Mouse (Mus musculus): ENCODE data around the gene Pwwp2b. TPM values are rescaled to one million over a fixed set of nuclear protein-coding genes. Genes with fewer than 3 reads are reported as not detected.
A peak's percentile ranks its signal among the peaks of the same experiment; 100 is the strongest.

Pwwp2b gene
- polyA plus RNA-seq, 1 experiment from 2014 or later, result 16.8 TPM

DNA sequence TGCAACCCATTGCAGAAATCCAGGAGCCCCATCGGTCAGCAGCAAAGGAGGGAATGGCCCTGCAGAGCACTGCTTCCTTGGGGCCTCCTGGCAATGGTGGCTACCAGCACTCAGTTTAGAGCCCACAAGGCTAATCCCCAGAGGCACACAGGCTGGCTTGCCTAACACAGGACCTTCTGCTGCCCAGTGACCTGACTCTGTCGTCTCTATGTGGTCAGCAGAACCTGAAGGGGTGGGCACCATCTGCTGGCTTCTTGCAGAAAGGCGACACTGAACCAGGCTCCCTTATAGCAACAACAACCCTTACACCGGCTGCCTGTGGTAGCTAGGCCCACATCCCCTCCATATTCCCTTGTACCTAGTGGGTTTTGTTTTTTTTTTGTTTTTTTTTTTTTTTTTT is 50.2 kb downstream of the Pwwp2b start:
- H3K36me3 ChIP-seq (ENCODE audit: control insufficient read depth, insufficient read depth, low read length), result no peaks in the 10 kb centered on the region
- no peak overlapping the region for H3K9ac ChIP-seq (ENCODE audit: low read length)
- no peak overlapping the region for H3K4me2 ChIP-seq (ENCODE audit: low read depth, low read length)
- no peaks in the 10 kb centered on the region for H3K27me3 ChIP-seq (ENCODE audit: control insufficient read depth, insufficient read depth, low read depth, low read length)
- H3K4me3 ChIP-seq (ENCODE audit: low read length), result no peak overlapping the region
- no peaks in the 10 kb centered on the region for H3K9me3 ChIP-seq (ENCODE audit: control insufficient read depth, low read length)
- H3K4me1 ChIP-seq (replicated peaks; ENCODE audit: control insufficient read depth, insufficient read depth, low read length), result peaks cover 36% of the 10 kb centered on the region
- no peak overlapping the region for H3K27ac ChIP-seq (ENCODE audit: low read length)
- WGBS, result 48% methylated on average over 4 of the region's 4 CpGs
- ATAC-seq (ENCODE audit: low read depth), result peak; percentile 42; the same call in 1 of the 2 replicates

DNA sequence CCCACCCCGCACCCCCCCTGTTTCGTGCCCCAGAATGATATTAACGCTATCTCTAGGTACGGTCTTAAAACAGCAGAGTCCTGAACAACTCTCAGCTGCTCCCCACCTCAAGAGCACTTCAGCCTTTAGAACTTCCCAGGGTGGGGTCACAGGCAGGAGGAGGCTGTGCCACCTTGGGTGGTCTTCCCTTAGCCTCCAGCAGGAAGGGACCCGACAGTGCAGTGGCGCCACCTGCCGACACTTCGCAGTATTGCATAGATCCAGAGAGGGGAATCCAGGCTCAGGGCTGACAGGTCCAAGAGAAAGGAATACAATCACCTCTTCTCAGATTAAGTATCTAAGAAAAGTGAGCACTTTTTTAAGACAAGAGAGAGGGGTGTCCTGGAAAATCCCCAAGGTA is 51.1 kb downstream of the Pwwp2b start:
- peaks cover 34% of the 10 kb centered on the region for H3K4me1 ChIP-seq (replicated peaks; ENCODE audit: control insufficient read depth, insufficient read depth, low read length)
- H3K9me3 ChIP-seq (ENCODE audit: control insufficient read depth, low read length), result no peaks in the 10 kb centered on the region
- 8% methylated on average over 8 of the region's 8 CpGs for WGBS
- peak overlapping the region; percentile 47 for H3K4me2 ChIP-seq (ENCODE audit: low read depth, low read length)
- peak overlapping the region; percentile 19; the same call in 1 of the 2 replicates for H3K4me3 ChIP-seq (ENCODE audit: low read length)
- H3K27ac ChIP-seq (ENCODE audit: low read length), result no peak overlapping the region
- no peaks in the 10 kb centered on the region for H3K27me3 ChIP-seq (ENCODE audit: control insufficient read depth, insufficient read depth, low read depth, low read length)
- H3K36me3 ChIP-seq (ENCODE audit: control insufficient read depth, insufficient read depth, low read length), result no peaks in the 10 kb centered on the region
- H3K9ac ChIP-seq (ENCODE audit: low read length), result no peak overlapping the region
- ATAC-seq (ENCODE audit: low read depth), result peak; percentile 38

DNA sequence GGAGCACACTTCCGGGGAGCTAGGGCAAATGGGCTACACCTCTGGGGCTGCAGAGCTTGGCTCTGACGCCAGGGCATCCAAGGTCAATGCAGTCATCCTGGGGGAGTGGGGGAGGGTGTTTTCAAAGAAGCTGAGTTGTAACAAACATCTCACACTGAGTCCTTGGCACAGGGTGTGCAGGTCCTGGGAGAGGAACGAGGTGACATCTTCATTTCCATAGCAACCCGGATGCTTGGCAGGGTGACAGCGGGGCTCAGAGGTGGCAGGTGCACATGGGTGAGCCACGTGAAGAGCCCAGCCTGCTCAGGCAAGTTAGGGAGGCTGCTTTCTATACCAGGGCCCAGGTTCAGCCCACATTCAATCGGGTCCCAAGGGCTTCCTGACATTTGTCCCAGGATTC is 52.1 kb downstream of the Pwwp2b start:
- H3K36me3 ChIP-seq (ENCODE audit: control insufficient read depth, insufficient read depth, low read length), result no peaks in the 10 kb centered on the region
- peaks cover 25% of the 10 kb centered on the region for H3K4me1 ChIP-seq (replicated peaks; ENCODE audit: control insufficient read depth, insufficient read depth, low read length)
- H3K4me2 ChIP-seq (ENCODE audit: low read depth, low read length), result no peak overlapping the region
- 60% methylated on average over 7 of the region's 7 CpGs for WGBS
- ATAC-seq (ENCODE audit: low read depth), result no peak
- H3K4me3 ChIP-seq (ENCODE audit: low read length), result no peak overlapping the region
- no peaks in the 10 kb centered on the region for H3K9me3 ChIP-seq (ENCODE audit: control insufficient read depth, low read length)
- H3K9ac ChIP-seq (ENCODE audit: low read length), result no peak overlapping the region
- no peak overlapping the region for H3K27ac ChIP-seq (ENCODE audit: low read length)
- H3K27me3 ChIP-seq (ENCODE audit: control insufficient read depth, insufficient read depth, low read depth, low read length), result no peaks in the 10 kb centered on the region; the same call in 1 of the 2 replicates

DNA sequence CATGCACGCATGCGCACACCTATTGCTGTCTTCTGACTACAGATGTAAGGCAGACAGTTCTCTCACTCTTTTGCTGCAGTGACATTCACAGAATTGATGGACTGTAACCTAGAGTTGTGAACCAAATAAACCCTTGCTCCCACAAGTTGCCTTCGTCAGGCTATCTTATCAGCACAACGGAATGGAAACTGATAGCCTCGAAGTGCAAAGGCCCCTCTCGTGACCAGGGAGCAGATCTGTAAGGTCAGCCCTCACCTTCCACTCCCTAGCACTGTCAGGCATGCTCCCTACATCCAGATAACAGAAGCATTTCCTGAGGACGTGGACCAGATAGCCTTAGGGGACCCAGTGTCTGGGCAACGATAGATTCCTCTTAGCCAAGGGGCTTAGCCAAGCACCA is 53.2 kb downstream of the Pwwp2b start:
- Histone ChIP-seq H3K36me3 (ENCODE audit: control insufficient read depth, insufficient read depth, low read length) (no peaks in the 10 kb centered on the region), H3K9ac (ENCODE audit: low read length) (no peak overlapping the region), H3K4me1 (replicated peaks; ENCODE audit: control insufficient read depth, insufficient read depth, low read length) (peaks cover 15% of the 10 kb centered on the region), H3K4me3 (ENCODE audit: low read length) (no peak overlapping the region), H3K9me3 (ENCODE audit: control insufficient read depth, low read length) (no peaks in the 10 kb centered on the region), H3K4me2 (ENCODE audit: low read depth, low read length) (no peak overlapping the region), H3K27ac (ENCODE audit: low read length) (no peak overlapping the region), H3K27me3 (ENCODE audit: control insufficient read depth, insufficient read depth, low read depth, low read length) (no peaks in the 10 kb centered on the region; the same call in 1 of the 2 replicates)
- 42% methylated on average over 8 of the region's 8 CpGs for WGBS
- ATAC-seq (ENCODE audit: low read depth), result no peak

DNA sequence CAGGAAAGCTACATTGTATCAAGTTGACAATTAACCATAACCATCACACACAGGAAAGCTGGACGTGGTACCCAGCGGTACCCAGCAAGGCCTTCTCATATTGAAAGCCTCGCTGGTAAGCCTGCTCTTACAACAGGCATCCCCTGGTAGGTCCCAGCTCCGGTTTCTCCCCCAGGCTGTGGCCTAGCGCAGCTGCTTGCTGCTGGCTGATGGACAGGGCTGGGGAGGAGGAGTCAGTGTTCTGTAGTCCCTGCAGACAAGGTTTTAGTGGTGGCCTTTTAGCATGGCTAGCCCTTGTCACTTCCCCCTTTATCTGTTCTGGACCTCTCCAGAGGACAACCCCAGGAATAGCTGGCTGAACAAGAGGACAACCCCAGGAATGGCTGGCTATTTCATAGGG is 54.0 kb downstream of the Pwwp2b start:
- no peak overlapping the region for H3K9ac ChIP-seq (ENCODE audit: low read length)

DNA sequence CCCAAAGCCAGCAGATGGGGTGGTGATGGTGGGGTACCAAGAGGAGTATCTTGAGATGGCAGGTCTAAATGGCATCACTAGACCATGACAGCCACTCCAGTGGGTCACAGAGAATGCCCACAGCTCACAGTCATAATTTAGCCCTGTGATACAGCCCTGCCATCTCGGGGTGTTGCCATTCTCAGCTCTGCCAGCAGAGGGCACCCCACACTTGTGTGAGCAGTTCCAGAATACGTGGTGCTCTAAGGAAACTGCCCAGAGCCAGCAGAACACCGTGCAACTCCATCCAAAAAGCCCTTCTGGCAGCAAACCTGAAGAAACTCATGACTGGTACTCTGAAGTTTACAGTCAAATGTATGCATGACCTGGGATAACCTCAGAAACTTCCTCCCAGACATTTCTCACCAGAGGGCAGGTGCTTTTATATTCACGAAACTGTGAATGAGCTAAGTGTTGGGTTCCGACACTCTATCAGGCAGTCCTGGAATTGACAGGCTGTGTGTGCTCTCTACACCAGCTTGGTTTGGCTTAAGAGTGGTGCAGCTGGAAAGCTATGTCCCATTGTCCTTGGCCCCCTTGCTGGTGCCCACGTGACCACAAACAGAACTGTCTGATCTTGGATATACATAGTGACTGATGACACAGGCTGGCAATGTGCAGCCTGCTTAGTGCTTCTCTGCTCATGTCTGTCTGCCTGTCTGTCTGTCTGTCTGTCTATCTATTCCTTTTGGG is 55.2 kb downstream of the Pwwp2b start:
- Histone ChIP-seq H3K9me3 (ENCODE audit: control insufficient read depth, low read length) (no peaks in the 10 kb centered on the region), H3K4me2 (ENCODE audit: low read depth, low read length) (no peak overlapping the region), H3K4me1 (replicated peaks; ENCODE audit: control insufficient read depth, insufficient read depth, low read length) (peaks cover 12% of the 10 kb centered on the region), H3K9ac (ENCODE audit: low read length) (no peak overlapping the region), H3K27me3 (ENCODE audit: control insufficient read depth, insufficient read depth, low read depth, low read length) (no peaks in the 10 kb centered on the region; the same call in 1 of the 2 replicates), H3K36me3 (ENCODE audit: control insufficient read depth, insufficient read depth, low read length) (no peaks in the 10 kb centered on the region), H3K4me3 (ENCODE audit: low read length) (no peak overlapping the region), H3K27ac (ENCODE audit: low read length) (no peak overlapping the region)
- peak; percentile 67 for ATAC-seq (ENCODE audit: low read depth)
- WGBS, result 31% methylated on average over 6 of the region's 6 CpGs

More for the DNA sequence above, 54.0 kb downstream of the Pwwp2b start:
- Histone ChIP-seq H3K4me3 (ENCODE audit: low read length) (no peak overlapping the region), H3K27me3 (ENCODE audit: control insufficient read depth, insufficient read depth, low read depth, low read length) (no peaks in the 10 kb centered on the region; the same call in 1 of the 2 replicates), H3K4me1 (replicated peaks; ENCODE audit: control insufficient read depth, insufficient read depth, low read length) (peaks cover 12% of the 10 kb centered on the region), H3K4me2 (ENCODE audit: low read depth, low read length) (no peak overlapping the region), H3K36me3 (ENCODE audit: control insufficient read depth, insufficient read depth, low read length) (no peaks in the 10 kb centered on the region), H3K27ac (ENCODE audit: low read length) (no peak overlapping the region), H3K9me3 (ENCODE audit: control insufficient read depth, low read length) (no peaks in the 10 kb centered on the region)
- 70% methylated on average over 5 of the region's 5 CpGs for WGBS
- ATAC-seq (ENCODE audit: low read depth), result no peak

DNA sequence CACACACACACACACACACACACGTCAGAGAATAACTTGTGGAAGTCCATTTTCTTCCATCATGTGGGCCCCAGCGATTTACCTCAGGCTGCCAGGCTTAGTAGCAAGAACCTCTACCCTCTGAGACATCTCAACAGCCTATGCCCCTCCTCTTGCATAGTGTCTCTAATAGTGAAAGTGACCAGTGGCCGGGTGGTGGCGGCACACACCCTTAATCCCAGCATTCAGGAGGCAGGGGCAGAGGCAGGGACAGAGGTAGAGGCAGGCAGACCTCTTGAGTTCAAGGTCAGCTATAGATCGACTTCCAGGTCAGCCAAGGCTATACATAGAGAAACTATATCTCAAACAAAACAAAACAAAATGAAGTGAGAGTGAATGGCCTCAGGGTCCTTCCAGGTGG is 56.0 kb downstream of the Pwwp2b start:
- no peak overlapping the region for H3K9ac ChIP-seq (ENCODE audit: low read length)
- no peak for ATAC-seq (ENCODE audit: low read depth)

DNA sequence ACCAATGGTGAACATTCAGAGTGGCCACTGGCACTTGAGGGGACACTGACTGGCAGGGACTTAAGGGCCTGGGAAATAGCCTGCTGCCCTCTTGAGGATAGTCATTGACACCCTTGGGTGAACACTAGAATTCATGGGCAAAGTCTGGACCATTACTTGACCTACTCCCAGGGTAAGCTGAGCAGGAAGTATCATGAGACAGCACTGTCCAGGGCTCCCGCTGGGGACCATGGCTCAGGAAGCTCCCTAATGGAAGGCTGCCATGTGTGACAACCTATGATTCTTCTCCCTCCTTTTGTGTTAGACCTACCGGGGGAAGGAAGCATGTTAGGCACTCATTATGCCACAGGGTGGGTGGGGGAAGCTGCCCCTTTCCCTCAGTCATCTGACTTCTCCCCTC is 58.8 kb downstream of the Pwwp2b start:
- Histone ChIP-seq H3K27ac (ENCODE audit: low read length) (no peak overlapping the region), H3K27me3 (ENCODE audit: control insufficient read depth, insufficient read depth, low read depth, low read length) (no peaks in the 10 kb centered on the region; the same call in 1 of the 2 replicates), H3K36me3 (ENCODE audit: control insufficient read depth, insufficient read depth, low read length) (no peaks in the 10 kb centered on the region), H3K4me1 (replicated peaks; ENCODE audit: control insufficient read depth, insufficient read depth, low read length) (peaks cover 26% of the 10 kb centered on the region), H3K4me2 (ENCODE audit: low read depth, low read length) (no peak overlapping the region), H3K4me3 (ENCODE audit: low read length) (no peak overlapping the region), H3K9me3 (ENCODE audit: control insufficient read depth, low read length) (no peaks in the 10 kb centered on the region), H3K9ac (ENCODE audit: low read length) (no peak overlapping the region)
- ATAC-seq (ENCODE audit: low read depth), result no peak
- 53% methylated on average over 2 of the region's 2 CpGs for WGBS

More for the DNA sequence above, 56.0 kb downstream of the Pwwp2b start:
- Histone ChIP-seq H3K27me3 (ENCODE audit: control insufficient read depth, insufficient read depth, low read depth, low read length) (no peaks in the 10 kb centered on the region; the same call in 1 of the 2 replicates), H3K36me3 (ENCODE audit: control insufficient read depth, insufficient read depth, low read length) (no peaks in the 10 kb centered on the region), H3K4me2 (ENCODE audit: low read depth, low read length) (no peak overlapping the region), H3K4me1 (replicated peaks; ENCODE audit: control insufficient read depth, insufficient read depth, low read length) (peaks cover 13% of the 10 kb centered on the region; the same call in 1 of the 2 replicates), H3K27ac (ENCODE audit: low read length) (no peak overlapping the region), H3K9me3 (ENCODE audit: control insufficient read depth, low read length) (no peaks in the 10 kb centered on the region), H3K4me3 (ENCODE audit: low read length) (no peak overlapping the region)
- WGBS, result 37% methylated on average over 5 of the region's 5 CpGs

DNA sequence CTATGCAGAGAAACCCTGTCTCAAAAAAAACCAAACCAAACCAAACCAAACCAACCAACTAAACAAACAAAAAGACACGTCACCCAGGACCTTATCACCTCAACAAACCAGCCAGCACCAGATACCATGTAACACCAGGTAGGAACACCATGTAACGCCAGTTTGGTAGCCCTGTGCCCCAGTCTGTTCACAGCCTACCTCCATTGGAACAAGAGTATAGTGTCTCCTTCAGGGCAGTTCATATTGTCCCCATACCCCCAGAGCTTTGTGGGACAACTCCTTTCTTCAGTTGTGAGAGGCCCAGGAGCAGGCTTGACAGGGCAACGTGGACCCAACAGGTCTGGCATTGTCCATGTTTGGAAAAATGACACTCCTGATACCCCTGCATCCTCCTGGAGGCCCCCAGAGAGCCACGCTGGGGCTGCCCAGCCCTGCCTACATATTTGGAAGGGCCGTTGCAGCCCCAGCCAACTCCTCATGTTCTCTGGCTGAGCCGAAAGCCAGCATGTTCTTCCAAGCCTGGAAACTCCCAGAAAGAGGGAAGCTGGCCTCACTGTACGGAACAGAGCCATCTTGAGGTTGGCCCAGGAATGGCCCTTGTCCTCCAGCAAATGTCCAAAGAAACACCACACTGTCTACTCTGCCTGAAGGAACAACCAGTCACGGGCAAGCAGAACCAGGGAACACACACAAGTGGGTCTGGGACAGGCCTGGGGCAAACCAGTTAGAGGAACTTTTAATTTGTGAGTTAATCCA is 60.0 kb downstream of the Pwwp2b start:
- no peaks in the 10 kb centered on the region for H3K9me3 ChIP-seq (ENCODE audit: control insufficient read depth, low read length)

More for the DNA sequence above, 60.0 kb downstream of the Pwwp2b start:
- Histone ChIP-seq H3K27ac (ENCODE audit: low read length) (peak overlapping the region; percentile 68), H3K27me3 (ENCODE audit: control insufficient read depth, insufficient read depth, low read depth, low read length) (no peaks in the 10 kb centered on the region; the same call in 1 of the 2 replicates), H3K9ac (ENCODE audit: low read length) (no peak overlapping the region), H3K4me2 (ENCODE audit: low read depth, low read length) (no peak overlapping the region), H3K4me1 (replicated peaks; ENCODE audit: control insufficient read depth, insufficient read depth, low read length) (peaks cover 23% of the 10 kb centered on the region), H3K4me3 (ENCODE audit: low read length) (no peak overlapping the region), H3K36me3 (ENCODE audit: control insufficient read depth, insufficient read depth, low read length) (no peaks in the 10 kb centered on the region)
- 61% methylated on average over 8 of the region's 8 CpGs for WGBS
- peak; percentile 63 for ATAC-seq (ENCODE audit: low read depth)

Data from lung, embryonic 16.5 days (tissue).